Mouse (Mus musculus): Measurements from ENCODE around the gene Ttll6. TPM values are rescaled to one million over a fixed set of nuclear protein-coding genes. Genes with fewer than 3 reads are reported as not detected.

Ttll6 gene
- not detected in 2 replicates for polyA plus RNA-seq (2015; fragmentation: Nextera tagmentation; extraction: Ambion mirVana)

GRCm38 (mm10) chr11:96133239-96133865, at the start of gene Ttll6:
TSS of gene Ttll6 (plus strand) at chr11:96133786.

GRCm38 (mm10) chr11:96111751-96112150, 21.8 kb upstream of the Ttll6 start, which contains the start of gene Calcoco2:
TSS of gene Calcoco2 (minus strand) at chr11:96111964.

GRCm38 (mm10) chr11:96193521-96194400, 60.2 kb downstream of the Ttll6 start, which contains the start of gene Hoxb13:
TSS of gene Hoxb13 (plus strand) at chr11:96194316.

Other genes with a start within 250 kb of the Ttll6 start
- gene B4galnt2, start 218.9 kb upstream of the Ttll6 start, polyA plus RNA-seq (2015; fragmentation: Nextera tagmentation; extraction: Ambion mirVana): not detected in 2 replicates
- gene Igf2bp1, start 127.8 kb upstream of the Ttll6 start, polyA plus RNA-seq (2015; fragmentation: Nextera tagmentation; extraction: Ambion mirVana): 5.5 and 6.2 TPM in 2 replicates
- gene Gip, start 109.2 kb upstream of the Ttll6 start, polyA plus RNA-seq (2015; fragmentation: Nextera tagmentation; extraction: Ambion mirVana): not detected in 2 replicates
- 40.6 and 49.3 TPM in 2 replicates for gene Snf8, start 98.9 kb upstream of the Ttll6 start, polyA plus RNA-seq (2015; fragmentation: Nextera tagmentation; extraction: Ambion mirVana)
- 17.8 and 18.8 TPM in 2 replicates for gene Ube2z, start 68.4 kb upstream of the Ttll6 start, polyA plus RNA-seq (2015; fragmentation: Nextera tagmentation; extraction: Ambion mirVana)
- gene Atp5g1, start 58.1 kb upstream of the Ttll6 start, polyA plus RNA-seq (2015; fragmentation: Nextera tagmentation; extraction: Ambion mirVana): 2,104 and 2,569 TPM in 2 replicates
- gene Calcoco2, start 21.8 kb upstream of the Ttll6 start, polyA plus RNA-seq (2015; fragmentation: Nextera tagmentation; extraction: Ambion mirVana): not detected in 2 replicates
- gene Hoxb13, start 60.5 kb downstream of the Ttll6 start, polyA plus RNA-seq (2015; fragmentation: Nextera tagmentation; extraction: Ambion mirVana): not detected in 2 replicates
- gene Hoxb9, start 137.7 kb downstream of the Ttll6 start, polyA plus RNA-seq (2015; fragmentation: Nextera tagmentation; extraction: Ambion mirVana): 0.51 and 0.63 TPM in 2 replicates
- 0.12 and 0.32 TPM in 2 replicates for gene Hoxb8, start 148.1 kb downstream of the Ttll6 start, polyA plus RNA-seq (2015; fragmentation: Nextera tagmentation; extraction: Ambion mirVana)
- gene Hoxb7, start 152.8 kb downstream of the Ttll6 start, polyA plus RNA-seq (2015; fragmentation: Nextera tagmentation; extraction: Ambion mirVana): 2.2 and 2.9 TPM in 2 replicates
- gene Hoxb6, start 158.7 kb downstream of the Ttll6 start, polyA plus RNA-seq (2015; fragmentation: Nextera tagmentation; extraction: Ambion mirVana): 0.23 and 0.43 TPM in 2 replicates
- 0.55 and 0.59 TPM in 2 replicates for gene Hoxb5, start 169.6 kb downstream of the Ttll6 start, polyA plus RNA-seq (2015; fragmentation: Nextera tagmentation; extraction: Ambion mirVana)
- gene Hoxb4, start 184.5 kb downstream of the Ttll6 start, polyA plus RNA-seq (2015; fragmentation: Nextera tagmentation; extraction: Ambion mirVana): 0.14 and 0.16 TPM in 2 replicates
- gene Hoxb3, start 189.5 kb downstream of the Ttll6 start, polyA plus RNA-seq (2015; fragmentation: Nextera tagmentation; extraction: Ambion mirVana): 0.33 TPM in 1 of 2 replicates, not detected in the other
- gene Hoxb2, start 216.7 kb downstream of the Ttll6 start, polyA plus RNA-seq (2015; fragmentation: Nextera tagmentation; extraction: Ambion mirVana): 1.3 and 2.0 TPM in 2 replicates
- gene Hoxb1, start 232.0 kb downstream of the Ttll6 start, polyA plus RNA-seq (2015; fragmentation: Nextera tagmentation; extraction: Ambion mirVana): not detected in 2 replicates

All from skeletal muscle tissue, postnatal 0 days (tissue).